Mouse (Mus musculus): ENCODE results near the gene Hspd1. TPM values are rescaled to one million over a fixed set of nuclear protein-coding genes. Genes with fewer than 3 reads are reported as not detected.

Hspd1 gene
- 1,170 TPM for polyA plus RNA-seq (2014; fragmentation: Illumina TruSeq; extraction: RNeasy Lipid Tissue Mini Kit (QIAGEN cat#74804); ENCODE audit: low read depth, low replicate concordance)

DNA sequence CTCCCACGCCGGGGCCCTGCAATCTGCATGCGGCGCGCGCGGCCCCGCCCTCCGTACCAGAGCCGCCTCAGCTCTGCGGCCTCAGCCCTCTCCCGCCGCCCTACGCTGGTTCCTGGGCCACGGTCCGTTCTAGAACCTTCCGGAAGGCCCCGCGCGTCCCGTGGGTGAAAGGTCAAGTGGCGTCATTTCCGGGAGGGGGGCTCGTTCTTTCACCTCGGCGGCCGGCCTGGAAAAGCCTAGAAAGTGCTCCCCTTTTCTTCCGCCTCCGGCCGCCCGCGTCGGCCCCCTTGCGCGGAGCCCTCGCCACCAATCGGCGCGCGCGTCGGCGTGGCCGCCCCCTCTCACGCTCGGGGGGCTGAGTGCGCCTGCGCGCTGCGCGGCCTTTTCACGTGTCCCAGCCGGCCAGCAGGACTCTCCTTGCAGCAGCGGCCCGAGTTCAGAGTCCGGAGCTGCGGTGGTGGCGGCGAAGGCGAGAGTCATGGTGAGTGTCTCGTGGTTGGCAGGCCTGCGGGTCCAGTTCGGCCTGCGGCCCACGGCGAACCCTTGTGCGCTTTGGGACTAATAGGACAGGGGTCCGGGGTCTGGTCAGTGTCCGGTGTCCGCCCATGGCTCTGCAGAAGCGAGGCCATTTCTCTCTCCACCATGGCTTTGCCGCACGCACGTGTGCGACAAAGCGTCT is at the start of gene Hspd1, which contains the start of gene Hspe1:
Gene Hspd1 (minus strand): TSS at position 312 of the 679 bp plus-strand sequence.
Gene Hspe1 (plus strand): TSS at position 201 of the 679 bp plus-strand sequence.

DNA sequence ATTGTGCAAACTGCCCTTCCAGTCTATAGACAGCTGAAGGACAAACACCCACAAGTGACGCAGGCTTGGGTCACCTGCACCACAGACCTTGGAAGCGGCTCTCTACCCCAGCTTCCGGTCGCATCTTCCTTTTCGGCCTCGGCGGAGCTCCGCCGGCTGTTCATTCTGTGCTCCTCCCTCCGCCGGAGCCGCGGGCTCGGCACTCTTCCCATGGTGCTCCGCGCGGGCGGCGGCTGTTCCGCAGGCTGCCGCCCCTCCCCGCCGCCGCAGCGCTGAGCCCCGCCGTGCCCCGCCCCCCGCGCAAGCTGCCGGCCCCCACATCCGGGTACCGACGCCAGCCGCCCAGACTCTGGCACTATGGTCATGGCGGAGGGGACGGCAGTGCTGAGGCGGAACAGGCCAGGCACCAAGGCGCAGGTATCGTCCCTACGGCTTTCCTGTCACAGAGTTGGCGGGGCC is 42.9 kb upstream of the Hspd1 start, which contains the start of gene Mob4:
Gene Mob4 (plus strand): TSS at position 289 of the 459 bp plus-strand sequence.

DNA sequence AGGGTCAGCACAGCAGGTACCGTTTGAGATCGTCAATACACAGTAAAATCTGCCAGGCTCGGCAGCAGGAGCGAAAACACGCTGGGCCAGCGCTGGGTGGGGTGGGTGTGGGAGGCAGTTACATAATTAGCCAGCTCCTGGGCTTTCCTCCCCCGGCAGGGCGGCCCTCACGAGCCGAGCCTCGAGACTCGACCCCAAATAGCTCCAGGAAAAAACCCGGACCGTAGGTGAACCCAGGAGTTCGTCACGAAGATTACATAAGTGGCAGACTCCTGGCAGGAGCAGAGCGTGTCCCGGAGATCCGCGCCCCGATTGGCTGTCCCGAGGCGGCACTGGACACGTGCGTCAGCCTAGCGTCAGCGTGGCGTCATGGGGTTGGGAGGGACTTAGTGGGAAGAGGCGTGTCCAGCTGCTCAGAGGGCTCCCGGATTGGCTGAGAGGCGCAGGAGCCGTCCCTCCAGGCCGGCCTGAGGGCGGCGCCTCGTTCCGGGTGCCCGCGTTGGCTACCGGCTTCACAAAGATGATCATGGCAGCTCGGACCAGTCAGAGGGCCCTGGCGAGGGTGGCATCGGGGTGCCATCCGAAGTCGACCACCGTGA is 35.6 kb downstream of the Hspd1 start, which contains the start of gene Coq10b:
Gene Coq10b (plus strand): TSS at position 416 of the 599 bp plus-strand sequence.

Other genes starting within 250 kb of the Hspd1 start
- gene Ankrd44, start 161.9 kb downstream of the Hspd1 start, polyA plus RNA-seq (2014; fragmentation: Illumina TruSeq; extraction: RNeasy Lipid Tissue Mini Kit (QIAGEN cat#74804); ENCODE audit: low read depth, low replicate concordance), result 27.3 TPM
- gene Sf3b1, start 60.8 kb downstream of the Hspd1 start, polyA plus RNA-seq (2014; fragmentation: Illumina TruSeq; extraction: RNeasy Lipid Tissue Mini Kit (QIAGEN cat#74804); ENCODE audit: low read depth, low replicate concordance), result 206 TPM
- 146 TPM for gene Coq10b, start 35.5 kb downstream of the Hspd1 start, polyA plus RNA-seq (2014; fragmentation: Illumina TruSeq; extraction: RNeasy Lipid Tissue Mini Kit (QIAGEN cat#74804); ENCODE audit: low read depth, low replicate concordance)
- 690 TPM for gene Hspe1, start 111 bp downstream of the Hspd1 start, polyA plus RNA-seq (2014; fragmentation: Illumina TruSeq; extraction: RNeasy Lipid Tissue Mini Kit (QIAGEN cat#74804); ENCODE audit: low read depth, low replicate concordance)
- 179 TPM for gene Mob4, start 43.0 kb upstream of the Hspd1 start, polyA plus RNA-seq (2014; fragmentation: Illumina TruSeq; extraction: RNeasy Lipid Tissue Mini Kit (QIAGEN cat#74804); ENCODE audit: low read depth, low replicate concordance)
- 2.5 TPM for gene Rftn2, start 138.5 kb upstream of the Hspd1 start, polyA plus RNA-seq (2014; fragmentation: Illumina TruSeq; extraction: RNeasy Lipid Tissue Mini Kit (QIAGEN cat#74804); ENCODE audit: low read depth, low replicate concordance)
- gene Mars2, start 148.9 kb upstream of the Hspd1 start, polyA plus RNA-seq (2014; fragmentation: Illumina TruSeq; extraction: RNeasy Lipid Tissue Mini Kit (QIAGEN cat#74804); ENCODE audit: low read depth, low replicate concordance), result 6.4 TPM

Data from kidney, adult 10 weeks (tissue).